Mouse (Mus musculus) embryonic facial prominence, embryonic 15.5 days (tissue): ENCODE data around the gene Cyp2d10. TPM values are rescaled to one million over a fixed set of nuclear protein-coding genes. Genes with fewer than 3 reads are reported as not detected.
A peak's percentile ranks its signal among the peaks of the same experiment; 100 is the strongest.

ENCODE experiments used
- ATAC-seq: fragments of 200-750 bp; cut with Nextera tagmentation; 2 replicates; pipeline ENCODE4 v1.8.0; 2017; ENCODE audit warnings: low read depth, moderate TSS enrichment; ENCODE audit not compliant: insufficient number of reproducible peaks, low FRiP score, low TSS enrichment
- H3K27ac ChIP-seq: fragments of 300-500 bp; sonication (generic); replicated peaks from 2 replicates; pipeline ENCODE4 v1.5.1; 2015; ENCODE audit warnings: mild to moderate bottlenecking, inconsistent platforms
- H3K27me3 ChIP-seq: fragments of 300-500 bp; sonication (generic); 2 replicates; pipeline ENCODE4 v1.6.1; 2015; ENCODE audit warnings: inconsistent platforms
- H3K36me3 ChIP-seq: fragments of 300-500 bp; sonication (generic); 2 replicates; pipeline ENCODE4 v1.6.1; 2015; ENCODE audit warnings: mild to moderate bottlenecking, inconsistent platforms
- H3K4me1 ChIP-seq: fragments of 300-500 bp; sonication (generic); 2 replicates; pipeline ENCODE4 v1.6.1; 2015; ENCODE audit warnings: inconsistent platforms
- H3K4me2 ChIP-seq: fragments of 300-500 bp; sonication (generic); replicated peaks from 2 replicates; pipeline ENCODE4 v1.6.1; 2015; ENCODE audit warnings: mild to moderate bottlenecking, inconsistent platforms
- H3K4me3 ChIP-seq: fragments of 300-500 bp; sonication (generic); replicated peaks from 2 replicates; pipeline ENCODE4 v1.5.1; 2015; ENCODE audit warnings: mild to moderate bottlenecking, inconsistent platforms
- H3K9ac ChIP-seq: fragments of 300-500 bp; sonication (generic); 2 replicates; pipeline ENCODE4 v1.6.1; 2015; ENCODE audit warnings: inconsistent platforms
- H3K9me3 ChIP-seq: fragments of 300-500 bp; sonication (generic); replicated peaks from 2 replicates; pipeline ENCODE4 v1.6.1; 2016; ENCODE audit warnings: inconsistent platforms
- WGBS: fragments of 180-500 bp; shearing (Covaris S2); methylation state at CpG from one replicate; pipeline ENCODE4 v1.1.7; 2015; 5-methylcytosine and 5-hydroxymethylcytosine counted together
- microRNA-seq: library from miRNA; unstranded; fragments of <30 nt; microRNA quantifications from one replicate; pipeline ENCODE4, GENCODE M21; 2016; ENCODE audit warnings: borderline number of aligned reads
- polyA plus RNA-seq: library from polyadenylated mRNA; unstranded; fragments of >200 nt; fragmentation: Nextera tagmentation; extraction: Ambion mirVana; gene quantifications from 2 replicates; pipeline ENCODE4 v1.2.1, GENCODE M21; 2015

The Cyp2d10 gene
- polyA plus RNA-seq, 1 experiment from 2014 or later: not detected

- Histone ChIP-seq H3K4me3 (no peak overlapping the region), H3K4me2 (no peak overlapping the region), H3K27ac (peak overlapping the region; percentile 58), H3K4me1 (peaks cover 12% of the 10 kb centered on the region; the same call in 1 of the 2 replicates), H3K9ac (no peak overlapping the region), H3K36me3 (no peaks in the 10 kb centered on the region), H3K27me3 (no peaks in the 10 kb centered on the region), H3K9me3 (no peaks in the 10 kb centered on the region)
- no peak for ATAC-seq
- 51% methylated on average over 22 of the region's 22 CpGs for WGBS
Observed at GRCm38 (mm10) chr15:82358431-82359260, 48.3 kb downstream of the Cyp2d10 start.

DNA sequence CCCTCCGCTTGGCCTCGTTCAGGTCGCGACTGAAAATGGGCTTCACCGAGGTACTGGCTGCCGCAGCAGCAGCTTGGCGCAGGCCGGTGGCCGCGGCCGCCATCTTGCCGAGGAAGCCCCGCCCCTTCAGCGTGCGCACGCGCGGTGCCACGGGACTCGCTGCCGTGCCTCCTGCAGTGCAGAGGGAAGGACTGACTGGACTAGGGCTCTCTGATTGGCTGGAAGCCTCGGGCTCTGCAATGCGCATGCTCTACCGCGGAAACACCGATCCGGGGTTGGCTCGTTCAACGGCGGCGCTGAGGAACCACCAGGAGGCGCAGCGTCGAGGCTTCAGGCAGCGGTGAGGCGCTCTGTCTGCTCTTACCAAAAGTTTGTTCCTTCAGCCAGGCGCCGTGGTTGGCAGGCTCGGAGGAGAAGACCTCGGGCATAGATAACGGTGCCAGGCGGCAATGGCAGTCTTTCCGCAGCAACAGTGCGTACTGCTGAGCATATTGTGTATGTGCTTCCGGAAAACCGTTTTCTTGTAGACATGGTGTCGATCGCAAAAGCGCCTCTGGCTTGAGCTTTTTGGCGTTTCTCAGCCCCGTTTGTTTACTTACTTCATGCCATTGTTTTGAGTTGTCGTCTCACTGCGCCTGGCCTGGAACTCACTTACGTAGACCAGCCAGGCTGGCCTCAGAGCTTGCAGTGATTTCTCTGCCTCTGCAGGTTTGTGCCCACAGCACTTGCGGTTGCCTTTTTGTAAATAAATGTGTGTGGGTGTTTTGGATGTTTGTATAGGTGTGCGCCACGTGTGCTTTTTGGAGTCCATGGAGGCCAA, 52.7 kb downstream of the Cyp2d10 start, which contains the start of gene Ndufa6:
Gene Ndufa6, minus strand, starts transcription at position 197 of the 820 bp plus-strand sequence.
- H3K36me3 ChIP-seq: peaks cover 18% of the 10 kb centered on the region
- H3K27ac ChIP-seq: peak within 1 kb of the TSS; percentile 95
- no peaks in the 10 kb centered on the region for H3K27me3 ChIP-seq
- peak within 1 kb of the TSS; percentile 74 for H3K4me3 ChIP-seq
- H3K4me1 ChIP-seq: peaks cover 31% of the 10 kb centered on the region
- peak within 1 kb of the TSS; percentile 86 for H3K4me2 ChIP-seq
- no peaks in the 10 kb centered on the region for H3K9me3 ChIP-seq
- 1% methylated on average over 57 of the region's 57 CpGs for WGBS
- peak within 1 kb of the TSS; percentile 82 for H3K9ac ChIP-seq
- ATAC-seq: peak; percentile 99

- under 1% methylated on average over 23 of the region's 23 CpGs for WGBS
- peak; percentile 13; the same call in 1 of the 2 replicates for ATAC-seq
- H3K27ac ChIP-seq: peak overlapping the region; percentile 95
Observed at GRCm38 (mm10) chr15:82353745-82354113, 53.3 kb downstream of the Cyp2d10 start.

DNA sequence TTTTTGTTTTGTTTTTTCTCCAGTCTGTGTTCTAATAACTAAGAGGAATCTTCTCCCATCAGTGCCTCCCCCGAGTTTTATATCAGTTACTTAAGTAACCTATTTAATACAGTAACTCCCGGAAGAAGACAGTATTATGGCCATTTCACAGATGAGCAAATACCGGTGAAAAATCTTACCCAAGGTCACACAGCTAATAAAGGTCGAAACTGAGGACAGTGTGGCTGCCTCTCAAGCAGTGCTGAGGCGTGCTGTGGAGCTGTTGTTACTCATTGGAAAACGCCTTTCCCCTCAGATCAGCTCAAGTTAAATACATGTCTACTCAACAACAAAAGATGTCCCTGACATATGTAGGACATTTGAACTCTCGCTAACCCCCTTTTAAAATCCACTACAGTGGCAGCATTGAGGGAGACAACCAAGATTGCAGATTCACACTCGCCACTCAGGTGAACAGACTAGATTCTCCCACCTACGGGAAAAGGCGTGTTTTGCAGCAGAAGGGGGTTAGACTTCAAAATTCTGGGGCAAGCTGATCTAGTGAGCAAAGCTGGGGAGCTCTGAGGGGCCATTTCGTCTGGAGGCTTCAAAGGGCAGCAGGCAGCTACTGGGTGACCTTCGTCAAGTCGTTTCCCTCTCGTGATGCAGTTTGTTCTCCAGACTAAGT, 53.8 kb downstream of the Cyp2d10 start:
- ATAC-seq: no peak
- H3K4me1 ChIP-seq: peaks cover 23% of the 10 kb centered on the region
- WGBS: 23% methylated on average over 14 of the region's 14 CpGs
- H3K9me3 ChIP-seq: no peaks in the 10 kb centered on the region
- H3K27me3 ChIP-seq: no peaks in the 10 kb centered on the region
- H3K27ac ChIP-seq: peak overlapping the region; percentile 95; the same call in 1 of the 2 replicates
- peak overlapping the region; percentile 86 for H3K4me2 ChIP-seq
- H3K4me3 ChIP-seq: peak overlapping the region; percentile 74
- peak overlapping the region; percentile 82 for H3K9ac ChIP-seq
- peaks cover 29% of the 10 kb centered on the region for H3K36me3 ChIP-seq

More at GRCm38 (mm10) chr15:82353745-82354113, 53.3 kb downstream of the Cyp2d10 start:
- H3K27me3 ChIP-seq: no peaks in the 10 kb centered on the region
- H3K4me2 ChIP-seq: peak overlapping the region; percentile 86
- H3K9me3 ChIP-seq: no peaks in the 10 kb centered on the region
- H3K4me1 ChIP-seq: peaks cover 28% of the 10 kb centered on the region
- peak overlapping the region; percentile 74 for H3K4me3 ChIP-seq
- H3K36me3 ChIP-seq: peaks cover 24% of the 10 kb centered on the region
- peak overlapping the region; percentile 82 for H3K9ac ChIP-seq

Small RNA genes lying within 50 kb of the gene (microRNA-seq; reads per million reads assigned to microRNA genes)
- gene Gm25990 (not detected), gene Gm27331 (not detected), gene Gm27622 (not detected), gene Mir7684 (not detected)

Other genes starting within 250 kb of the Cyp2d10 start
- 1.5 and 2.9 TPM in 2 replicates for gene Shisa8, start 194.4 kb downstream of the Cyp2d10 start, polyA plus RNA-seq
- 0.58 and 0.61 TPM in 2 replicates for gene Tnfrsf13c, start 182.8 kb downstream of the Cyp2d10 start, polyA plus RNA-seq
- gene Cenpm, start 162.4 kb downstream of the Cyp2d10 start, polyA plus RNA-seq: 57.7 and 60.9 TPM in 2 replicates
- gene 1500009C09Rik, start 154.8 kb downstream of the Cyp2d10 start, polyA plus RNA-seq: not detected in 2 replicates
- gene Sept3, start 132.3 kb downstream of the Cyp2d10 start, polyA plus RNA-seq: 17.1 and 18.7 TPM in 2 replicates
- gene Wbp2nl, start 108.2 kb downstream of the Cyp2d10 start, polyA plus RNA-seq: 0.20 TPM in 1 of 2 replicates, not detected in the other
- 64.8 and 65.9 TPM in 2 replicates for gene Naga, start 68.3 kb downstream of the Cyp2d10 start, polyA plus RNA-seq
- gene Pheta2, start 68.3 kb downstream of the Cyp2d10 start, polyA plus RNA-seq: 23.8 and 24.9 TPM in 2 replicates
- gene Smdt1, start 68.2 kb downstream of the Cyp2d10 start, polyA plus RNA-seq: 264 and 279 TPM in 2 replicates
- gene Ndufa6, start 52.9 kb downstream of the Cyp2d10 start, polyA plus RNA-seq: 314 and 320 TPM in 2 replicates
- gene Cyp2d22, start 26.9 kb downstream of the Cyp2d10 start, polyA plus RNA-seq: 12.2 and 12.3 TPM in 2 replicates
- not detected in 2 replicates for gene Cyp2d11, start 13.2 kb downstream of the Cyp2d10 start, polyA plus RNA-seq
- gene Cyp2d9, start 26.2 kb upstream of the Cyp2d10 start, polyA plus RNA-seq: not detected in 2 replicates
- gene Cyp2d12, start 147.9 kb upstream of the Cyp2d10 start, polyA plus RNA-seq: not detected in 2 replicates
- not detected in 2 replicates for gene Cyp2d34, start 213.8 kb upstream of the Cyp2d10 start, polyA plus RNA-seq